Mouse (Mus musculus): ENCODE data around the gene Atp13a5. TPM values are rescaled to one million over a fixed set of nuclear protein-coding genes. Genes with fewer than 3 reads are reported as not detected.

Atp13a5 gene
- polyA plus RNA-seq, 1 experiment from 2014 or later = 0.66 TPM

- no peaks in the 10 kb centered on the region for H3K9me3 ChIP-seq
- no peaks in the 10 kb centered on the region for H3K36me3 ChIP-seq
- H3K27me3 ChIP-seq (replicated peaks) = no peaks in the 10 kb centered on the region
- H3K9ac ChIP-seq = no peak overlapping the region
- no peaks in the 10 kb centered on the region for H3K4me1 ChIP-seq
- no peak for ATAC-seq (ENCODE audit: low FRiP score, low read depth)
- no peak overlapping the region for H3K27ac ChIP-seq
- WGBS = 84% methylated on average over 3 of the region's 3 CpGs
- H3K4me2 ChIP-seq (replicated peaks) = no peak overlapping the region
- H3K4me3 ChIP-seq = no peak overlapping the region
Observed at GRCm38 (mm10) chr16:29314991-29315390, 63.5 kb downstream of the Atp13a5 start.

GRCm38 (mm10) chr16:29297555-29298021 lies 80.9 kb downstream of the Atp13a5 start:
- Histone ChIP-seq H3K4me3 (no peak overlapping the region), H3K27me3 (replicated peaks) (no peaks in the 10 kb centered on the region), H3K36me3 (no peaks in the 10 kb centered on the region), H3K4me1 (no peaks in the 10 kb centered on the region), H3K27ac (no peak overlapping the region), H3K4me2 (replicated peaks) (no peak overlapping the region), H3K9ac (no peak overlapping the region), H3K9me3 (no peaks in the 10 kb centered on the region)
- WGBS = 71% methylated on average over 9 of the region's 9 CpGs
- ATAC-seq (ENCODE audit: low FRiP score, low read depth) = no peak

- Histone ChIP-seq H3K9me3 (no peaks in the 10 kb centered on the region), H3K27me3 (replicated peaks) (no peaks in the 10 kb centered on the region), H3K36me3 (no peaks in the 10 kb centered on the region), H3K27ac (no peak overlapping the region), H3K4me2 (replicated peaks) (no peak overlapping the region), H3K9ac (no peak overlapping the region), H3K4me1 (no peaks in the 10 kb centered on the region), H3K4me3 (no peak overlapping the region)
- no peak for ATAC-seq (ENCODE audit: low FRiP score, low read depth)
- 82% methylated on average over 5 of the region's 5 CpGs for WGBS
Observed at GRCm38 (mm10) chr16:29280691-29281090, 97.8 kb downstream of the Atp13a5 start.

GRCm38 (mm10) chr16:29254325-29254724 lies 124.2 kb downstream of the Atp13a5 start:
- Histone ChIP-seq H3K27me3 (replicated peaks) (no peaks in the 10 kb centered on the region), H3K4me2 (replicated peaks) (no peak overlapping the region), H3K4me3 (no peak overlapping the region), H3K9me3 (0 out of 2 replicates have a peak, but pooled peaks cover 6% of the 10 kb centered on the region), H3K4me1 (no peaks in the 10 kb centered on the region), H3K27ac (no peak overlapping the region), H3K36me3 (no peaks in the 10 kb centered on the region), H3K9ac (no peak overlapping the region)
- no peak for ATAC-seq (ENCODE audit: low FRiP score, low read depth)
- WGBS = 88% methylated on average over 4 of the region's 4 CpGs

GRCm38 (mm10) chr16:29235951-29236350 lies 142.6 kb downstream of the Atp13a5 start:
- Histone ChIP-seq H3K4me2 (replicated peaks) (no peak overlapping the region), H3K9ac (no peak overlapping the region), H3K9me3 (no peaks in the 10 kb centered on the region), H3K27me3 (replicated peaks) (no peaks in the 10 kb centered on the region), H3K4me1 (no peaks in the 10 kb centered on the region), H3K4me3 (no peak overlapping the region), H3K36me3 (no peaks in the 10 kb centered on the region), H3K27ac (no peak overlapping the region)
- no peak for ATAC-seq (ENCODE audit: low FRiP score, low read depth)
- WGBS = 83% methylated on average over 5 of the region's 5 CpGs

GRCm38 (mm10) chr16:29216395-29217295 lies 161.9 kb downstream of the Atp13a5 start:
- H3K9ac ChIP-seq = no peak overlapping the region

GRCm38 (mm10) chr16:29209605-29210411 lies 168.7 kb downstream of the Atp13a5 start, which contains the start of gene Hrasls:
Gene Hrasls, plus strand, starts transcription at chr16:29209695.
- H3K36me3 ChIP-seq = no peaks in the 10 kb centered on the region
- ATAC-seq (ENCODE audit: low FRiP score, low read depth) = peak; percentile 65
- peaks cover 11% of the 10 kb centered on the region for H3K4me1 ChIP-seq
- 2% methylated on average over 39 of the region's 39 CpGs for WGBS
- peak within 1 kb of the TSS; percentile 45 for H3K4me3 ChIP-seq
- peak within 1 kb of the TSS; percentile 90 for H3K4me2 ChIP-seq (replicated peaks)
- H3K27ac ChIP-seq = no peak within 1 kb of the TSS
- H3K9ac ChIP-seq = peak within 1 kb of the TSS; percentile 55
- H3K9me3 ChIP-seq = no peaks in the 10 kb centered on the region
- 0 out of 2 replicates have a peak, but pooled peaks cover 4% of the 10 kb centered on the region for H3K27me3 ChIP-seq (replicated peaks)

More at GRCm38 (mm10) chr16:29216395-29217295, 161.9 kb downstream of the Atp13a5 start:
- no peaks in the 10 kb centered on the region for H3K9me3 ChIP-seq
- no peaks in the 10 kb centered on the region for H3K36me3 ChIP-seq
- 78% methylated on average over 5 of the region's 5 CpGs for WGBS
- H3K4me1 ChIP-seq = no peaks in the 10 kb centered on the region
- no peak for ATAC-seq (ENCODE audit: low FRiP score, low read depth)
- no peaks in the 10 kb centered on the region for H3K27me3 ChIP-seq (replicated peaks)
- no peak overlapping the region for H3K4me3 ChIP-seq
- no peak overlapping the region for H3K4me2 ChIP-seq (replicated peaks)
- no peak overlapping the region for H3K27ac ChIP-seq

- H3K27me3 ChIP-seq (replicated peaks) = 0 out of 2 replicates have a peak, but pooled peaks cover 4% of the 10 kb centered on the region
- no peak overlapping the region for H3K27ac ChIP-seq
- 78% methylated on average over 7 of the region's 7 CpGs for WGBS
- no peak overlapping the region for H3K4me2 ChIP-seq (replicated peaks)
- no peak for ATAC-seq (ENCODE audit: low FRiP score, low read depth)
- no peaks in the 10 kb centered on the region for H3K36me3 ChIP-seq
- no peaks in the 10 kb centered on the region for H3K9me3 ChIP-seq
- H3K9ac ChIP-seq = no peak overlapping the region
- no peak overlapping the region for H3K4me3 ChIP-seq
- H3K4me1 ChIP-seq = peaks cover 11% of the 10 kb centered on the region
Observed at GRCm38 (mm10) chr16:29208841-29209240, 169.7 kb downstream of the Atp13a5 start.

GRCm38 (mm10) chr16:29205581-29205980 lies 173.0 kb downstream of the Atp13a5 start:
- 29% methylated on average over 2 of the region's 2 CpGs for WGBS

GRCm38 (mm10) chr16:29204875-29205274 lies 173.7 kb downstream of the Atp13a5 start:
- Histone ChIP-seq H3K9ac (no peak overlapping the region), H3K36me3 (no peaks in the 10 kb centered on the region), H3K4me2 (replicated peaks) (no peak overlapping the region), H3K4me1 (peaks cover 3% of the 10 kb centered on the region), H3K4me3 (no peak overlapping the region), H3K27me3 (replicated peaks) (0 out of 2 replicates have a peak, but pooled peaks cover 3% of the 10 kb centered on the region), H3K9me3 (no peaks in the 10 kb centered on the region), H3K27ac (no peak overlapping the region)
- WGBS = 79% methylated on average over 7 of the region's 7 CpGs
- no peak for ATAC-seq (ENCODE audit: low FRiP score, low read depth)

More at GRCm38 (mm10) chr16:29205581-29205980, 173.0 kb downstream of the Atp13a5 start:
- H3K9ac ChIP-seq = no peak overlapping the region
- peaks cover 10% of the 10 kb centered on the region for H3K4me1 ChIP-seq
- H3K4me2 ChIP-seq (replicated peaks) = no peak overlapping the region
- H3K27ac ChIP-seq = no peak overlapping the region
- H3K27me3 ChIP-seq (replicated peaks) = 0 out of 2 replicates have a peak, but pooled peaks cover 4% of the 10 kb centered on the region
- H3K9me3 ChIP-seq = no peaks in the 10 kb centered on the region
- no peak overlapping the region for H3K4me3 ChIP-seq
- ATAC-seq (ENCODE audit: low FRiP score, low read depth) = no peak
- H3K36me3 ChIP-seq = no peaks in the 10 kb centered on the region

- H3K9ac ChIP-seq = no peak overlapping the region
- H3K4me3 ChIP-seq = no peak overlapping the region
- H3K4me2 ChIP-seq (replicated peaks) = no peak overlapping the region
- H3K4me1 ChIP-seq = no peaks in the 10 kb centered on the region
- H3K27me3 ChIP-seq (replicated peaks) = no peaks in the 10 kb centered on the region
- H3K27ac ChIP-seq = no peak overlapping the region
- H3K9me3 ChIP-seq = no peaks in the 10 kb centered on the region
- H3K36me3 ChIP-seq = no peaks in the 10 kb centered on the region
- WGBS = 87% methylated on average over 2 of the region's 2 CpGs
- ATAC-seq (ENCODE audit: low FRiP score, low read depth) = no peak
Observed at GRCm38 (mm10) chr16:29201146-29201545, 177.4 kb downstream of the Atp13a5 start.

- H3K9ac ChIP-seq = no peak overlapping the region
- ATAC-seq (ENCODE audit: low FRiP score, low read depth) = no peak
- no peak overlapping the region for H3K4me2 ChIP-seq (replicated peaks)
- H3K27ac ChIP-seq = no peak overlapping the region
- no peaks in the 10 kb centered on the region for H3K9me3 ChIP-seq
- WGBS = 43% methylated on average over 5 of the region's 5 CpGs
- H3K27me3 ChIP-seq (replicated peaks) = no peaks in the 10 kb centered on the region
- no peaks in the 10 kb centered on the region for H3K36me3 ChIP-seq
- H3K4me3 ChIP-seq = no peak overlapping the region
- H3K4me1 ChIP-seq = no peaks in the 10 kb centered on the region
Observed at GRCm38 (mm10) chr16:29198461-29198860, 180.1 kb downstream of the Atp13a5 start.

Measured in neural tube, embryonic 12.5 days (tissue).